24 mouse cellular contexts compared by ENCODE assay signal in genomic region chr4:44958776-44959175, GRCm38 (mm10).
"Had no signal": no experiment of that assay in that cellular context is flagged by ENCODE, and none has a peak within 500 bp of the region (broad histone marks: within the 10 kb centered on the region; RNA-seq: fewer than 3 reads in every experiment).

No protein-coding gene starts in this region.

- H3K36me3 ChIP-seq: heart, embryonic 10.5 days; heart, embryonic 12.5 days; hindbrain, embryonic 13.5 days; hindbrain, embryonic 15.5 days; limb, embryonic 10.5 days; limb, embryonic 12.5 days; liver, embryonic 13.5 days had no signal

- H3K4me3 ChIP-seq: gastrocnemius, adult 2 months; heart, embryonic 10.5 days; heart, embryonic 12.5 days; hindbrain, embryonic 13.5 days; hindbrain, embryonic 15.5 days; layer of hippocampus, adult 2 months; left cerebral cortex, adult 2 months; limb, embryonic 10.5 days; limb, embryonic 12.5 days; liver, embryonic 13.5 days had no signal

- H3K9me3 ChIP-seq: heart, embryonic 10.5 days; heart, embryonic 12.5 days; hindbrain, embryonic 13.5 days; hindbrain, embryonic 15.5 days; limb, embryonic 10.5 days; limb, embryonic 12.5 days; liver, embryonic 13.5 days had no signal

- DNase-seq: gastrocnemius, adult 2 months; gastrocnemius, postnatal 10 days; gastrocnemius, postnatal 25 days; heart, adult 18-20 months; heart, postnatal 10 days; heart, postnatal 36 days; kidney, adult 11 months; kidney, adult 8-10 months; kidney, postnatal 10 days; kidney, postnatal 25 days; kidney, postnatal 4 days; liver; liver, embryonic 13.5 days had no signal

- H3K27me3 ChIP-seq: heart, embryonic 12.5 days; hindbrain, embryonic 13.5 days; hindbrain, embryonic 15.5 days; limb, embryonic 12.5 days; liver, embryonic 13.5 days had no signal

- ATAC-seq: hindbrain, postnatal 0 days; intestine, embryonic 16.5 days had no signal

- H3K27ac ChIP-seq: gastrocnemius, adult 2 months; heart, embryonic 10.5 days; hindbrain, embryonic 13.5 days; hindbrain, embryonic 15.5 days; hindbrain, postnatal 0 days; layer of hippocampus, adult 2 months; left cerebral cortex, adult 2 months; limb, embryonic 10.5 days; limb, embryonic 12.5 days; liver, embryonic 13.5 days had no signal

- H3K4me1 ChIP-seq: heart, embryonic 10.5 days; heart, embryonic 12.5 days; hindbrain, embryonic 13.5 days; hindbrain, embryonic 15.5 days; limb, embryonic 10.5 days; limb, embryonic 12.5 days had no signal

- H3K9ac ChIP-seq: heart, embryonic 12.5 days; hindbrain, embryonic 13.5 days; hindbrain, embryonic 15.5 days; limb, embryonic 12.5 days; liver, embryonic 13.5 days had no signal

- H3K4me2 ChIP-seq: heart, embryonic 12.5 days; hindbrain, embryonic 13.5 days; hindbrain, embryonic 15.5 days; limb, embryonic 12.5 days; liver, embryonic 11.5 days; liver, embryonic 13.5 days had no signal
